Mouse (Mus musculus) liver, embryonic 15.5 days (tissue): Measurements from ENCODE around the gene Msl1. TPM values are rescaled to one million over a fixed set of nuclear protein-coding genes. Genes with fewer than 3 reads are reported as not detected.
A peak's percentile ranks its signal among the peaks of the same experiment; 100 is the strongest.

ENCODE experiments used
- ATAC-seq: fragments of 200-750 bp; cut with Nextera tagmentation; 2 replicates; pipeline ENCODE4 v1.8.0; 2017; ENCODE audit warnings: moderate number of reproducible peaks, mild to moderate bottlenecking, moderate library complexity; ENCODE audit not compliant: insufficient read depth
- H3K27ac ChIP-seq: fragments of 300-500 bp; sonication (generic); replicated peaks from 2 replicates; pipeline ENCODE4 v1.5.1; 2015; ENCODE audit warnings: mild to moderate bottlenecking, inconsistent platforms
- H3K27me3 ChIP-seq: fragments of 300-500 bp; sonication (generic); 2 replicates; pipeline ENCODE4 v1.6.1; 2015; ENCODE audit warnings: mild to moderate bottlenecking, inconsistent platforms
- H3K36me3 ChIP-seq: fragments of 300-500 bp; sonication (generic); replicated peaks from 2 replicates; pipeline ENCODE4 v1.6.1; 2015; ENCODE audit warnings: moderate library complexity, mild to moderate bottlenecking, inconsistent platforms
- H3K4me1 ChIP-seq: fragments of 300-500 bp; sonication (generic); replicated peaks from 2 replicates; pipeline ENCODE4 v1.6.1; 2015; ENCODE audit warnings: inconsistent platforms
- H3K4me2 ChIP-seq: fragments of 300-500 bp; sonication (generic); 2 replicates; pipeline ENCODE4 v1.6.1; 2015; ENCODE audit warnings: moderate library complexity, mild to moderate bottlenecking, inconsistent platforms
- H3K4me3 ChIP-seq: fragments of 300-500 bp; sonication (generic); replicated peaks from 2 replicates; pipeline ENCODE4 v1.5.1; 2015; ENCODE audit warnings: mild to moderate bottlenecking, inconsistent platforms
- H3K9ac ChIP-seq: fragments of 300-500 bp; sonication (generic); 2 replicates; pipeline ENCODE4 v1.6.1; 2015; ENCODE audit warnings: moderate library complexity, mild to moderate bottlenecking, inconsistent platforms
- H3K9me3 ChIP-seq: fragments of 300-500 bp; sonication (generic); replicated peaks from 2 replicates; pipeline ENCODE4 v1.6.1; 2016; ENCODE audit warnings: inconsistent platforms
- WGBS: fragments of 180-500 bp; shearing (Covaris S2); methylation state at CpG from one replicate; pipeline ENCODE4 v1.1.7; 2015; ENCODE audit warnings: mixed read lengths; ENCODE audit not compliant: insufficient replicate concordance; 5-methylcytosine and 5-hydroxymethylcytosine counted together
- polyA plus RNA-seq: library from polyadenylated mRNA; unstranded; fragments of >200 nt; fragmentation: Nextera tagmentation; extraction: Ambion mirVana; gene quantifications from 2 replicates; pipeline ENCODE4 v1.2.1, GENCODE M21; 2015

Msl1 gene
- polyA plus RNA-seq, result 5.2 and 5.8 TPM in 2 replicates

- Histone ChIP-seq H3K9ac (peak within 1 kb of the TSS; percentile 99), H3K27ac (peak within 1 kb of the TSS; percentile 98), H3K4me1 (peaks cover 80% of the 10 kb centered on the region), H3K4me3 (peak within 1 kb of the TSS; percentile 94), H3K4me2 (peak within 1 kb of the TSS; percentile 99), H3K36me3 (peaks cover 18% of the 10 kb centered on the region), H3K27me3 (no peaks in the 10 kb centered on the region), H3K9me3 (no peaks in the 10 kb centered on the region)
- ATAC-seq, result peak; percentile 73
- WGBS, result under 1% methylated on average over 64 of the region's 89 CpGs
Observed at GRCm38 (mm10) chr11:98795015-98795713, at the start of gene Msl1. Msl1 (plus strand) TSS chr11:98795516.

DNA sequence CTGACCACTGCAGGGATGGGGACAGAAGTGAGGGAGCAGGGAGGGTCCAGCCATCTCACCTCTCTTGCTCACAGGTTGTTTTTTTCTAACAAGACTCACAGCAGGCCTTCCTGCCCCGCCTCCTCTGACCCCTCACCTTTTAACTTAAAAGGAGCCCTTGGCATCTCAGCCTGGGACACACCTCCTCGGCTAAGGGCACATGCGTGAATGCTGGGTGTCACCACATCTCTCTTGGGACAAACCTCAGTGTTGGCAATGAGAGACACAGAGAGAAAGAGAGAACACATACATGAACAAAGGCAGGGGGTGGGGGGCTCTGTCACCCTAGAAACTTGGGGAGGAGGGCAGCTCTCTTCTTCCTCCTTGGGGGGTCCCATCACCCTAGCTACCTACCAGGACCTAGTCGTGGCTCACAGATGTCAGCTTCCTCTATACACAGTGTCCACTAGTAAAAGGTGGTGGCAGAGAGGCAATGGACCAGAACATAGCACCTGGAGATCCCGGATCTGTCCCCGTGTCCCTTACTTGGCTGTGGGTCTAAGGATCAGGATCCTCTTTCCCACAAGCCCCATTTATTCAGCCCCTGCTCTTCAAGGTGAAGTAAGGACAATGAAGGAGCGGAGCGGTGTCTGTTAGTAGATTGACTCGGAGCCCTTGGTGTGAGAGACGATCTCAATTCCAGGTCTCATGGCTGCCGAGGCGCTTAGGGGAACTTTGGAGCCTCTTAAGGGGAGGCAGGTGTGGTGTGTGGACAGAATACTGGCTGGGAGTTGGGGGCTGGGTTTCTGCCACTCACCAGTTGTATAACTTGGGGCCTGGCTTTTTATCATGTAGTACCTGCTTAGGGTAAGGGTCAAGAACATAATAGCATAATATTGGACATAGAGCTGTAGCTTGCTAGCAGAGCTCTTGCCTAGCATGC lies 49.1 kb upstream of the Msl1 start:
- Histone ChIP-seq H3K4me3 (peak overlapping the region; percentile 30; the same call in 1 of the 2 replicates), H3K4me1 (peaks cover 97% of the 10 kb centered on the region), H3K27ac (peak overlapping the region; percentile 81), H3K9me3 (no peaks in the 10 kb centered on the region), H3K36me3 (0 out of 2 replicates have a peak, but pooled peaks cover 2% of the 10 kb centered on the region), H3K27me3 (no peaks in the 10 kb centered on the region), H3K4me2 (peak overlapping the region; percentile 70), H3K9ac (0 out of 2 replicates have a peak overlapping the region, but pooled peaks have one; percentile 48)
- no peak for ATAC-seq
- 64% methylated on average over 12 of the region's 12 CpGs for WGBS

DNA sequence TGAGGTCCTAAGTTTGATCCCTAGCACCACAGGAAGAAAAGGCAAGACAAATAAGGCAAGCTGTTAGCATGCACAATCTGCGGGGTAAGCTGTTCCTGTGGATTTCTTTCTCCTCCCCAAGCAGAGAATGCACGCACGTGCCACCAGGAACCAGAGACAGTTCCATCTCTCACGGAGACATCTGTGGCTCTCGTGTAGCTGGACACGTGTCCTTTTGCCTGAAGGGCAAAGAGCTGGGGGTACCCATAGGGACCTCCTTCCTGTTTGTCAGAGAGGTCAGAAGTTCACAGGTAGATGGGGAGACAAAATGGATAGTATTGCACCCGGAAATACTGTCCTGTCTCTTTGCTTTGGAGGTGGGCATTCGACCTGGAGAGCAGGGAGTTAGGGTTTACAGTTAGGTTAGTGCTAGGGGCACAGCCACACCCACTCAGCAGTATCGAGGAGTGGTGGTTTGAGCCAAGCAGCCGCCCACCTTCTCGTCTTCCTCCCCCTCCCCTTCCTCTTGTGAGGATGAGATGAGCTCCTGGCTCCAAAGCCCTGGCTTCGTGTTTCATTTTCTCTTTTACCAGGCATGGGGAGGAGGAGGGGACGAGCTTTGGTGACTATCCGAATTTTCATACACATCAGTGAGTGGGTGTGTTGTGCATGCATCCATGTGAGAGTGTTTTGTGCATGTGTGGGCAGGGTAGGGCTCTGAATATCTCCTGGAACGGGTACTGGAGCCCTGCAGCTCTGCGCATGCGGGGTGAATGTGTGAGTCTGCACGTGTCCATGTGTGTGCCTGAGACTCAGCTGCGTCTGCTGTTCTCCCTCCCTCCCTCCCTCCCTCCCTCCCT lies 48.2 kb upstream of the Msl1 start:
- 3% methylated on average over 19 of the region's 19 CpGs for WGBS
- H3K4me3 ChIP-seq, result peak overlapping the region; percentile 30
- no peaks in the 10 kb centered on the region for H3K27me3 ChIP-seq
- peak; percentile 48 for ATAC-seq
- 0 out of 2 replicates have a peak, but pooled peaks cover 2% of the 10 kb centered on the region for H3K36me3 ChIP-seq
- H3K4me2 ChIP-seq, result peak overlapping the region; percentile 70
- no peaks in the 10 kb centered on the region for H3K9me3 ChIP-seq
- peaks cover 100% of the 10 kb centered on the region for H3K4me1 ChIP-seq
- H3K27ac ChIP-seq, result peak overlapping the region; percentile 81
- peak overlapping the region; percentile 48 for H3K9ac ChIP-seq

DNA sequence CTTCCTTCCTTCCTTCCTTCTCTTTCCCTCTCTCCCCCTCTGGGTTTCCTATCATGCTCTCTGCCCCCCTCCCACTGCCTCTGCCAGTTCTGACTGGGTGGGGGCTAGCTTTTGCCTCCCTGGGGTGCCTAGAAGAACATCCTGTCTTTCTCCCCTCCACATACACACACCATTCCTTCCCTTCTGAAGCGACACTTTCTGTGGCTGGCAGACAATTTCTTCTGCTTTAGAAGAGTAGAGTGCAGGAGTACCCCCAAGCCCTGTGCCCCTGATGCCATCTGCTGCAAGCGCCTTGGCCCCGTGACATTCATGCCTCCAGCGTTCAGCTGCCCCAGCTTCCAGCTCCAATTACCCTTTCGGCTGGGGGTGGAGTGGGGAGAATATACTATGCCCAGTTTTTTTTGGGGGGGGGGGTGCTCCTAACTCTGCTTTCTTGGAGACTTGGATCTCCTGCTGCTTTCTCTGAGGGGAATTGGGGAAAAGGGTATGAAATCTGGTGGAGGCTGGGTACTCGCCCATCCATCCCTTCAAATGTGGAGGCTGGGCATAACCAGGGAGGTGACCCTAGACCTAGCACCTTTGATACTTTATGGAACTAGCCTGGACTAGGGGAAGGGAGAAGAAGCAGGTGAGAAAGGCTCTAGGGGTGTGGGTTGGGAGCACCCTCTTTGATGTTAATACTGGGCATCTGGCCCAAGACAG lies 47.4 kb upstream of the Msl1 start:
- H3K4me1 ChIP-seq, result peaks cover 100% of the 10 kb centered on the region
- H3K27me3 ChIP-seq, result no peaks in the 10 kb centered on the region
- peak overlapping the region; percentile 79 for H3K27ac ChIP-seq
- H3K9me3 ChIP-seq, result no peaks in the 10 kb centered on the region
- 0 out of 2 replicates have a peak, but pooled peaks cover 2% of the 10 kb centered on the region for H3K36me3 ChIP-seq
- WGBS, result 26% methylated on average over 6 of the region's 6 CpGs
- H3K4me2 ChIP-seq, result peak overlapping the region; percentile 70
- H3K4me3 ChIP-seq, result no peak overlapping the region; the same call in 1 of the 2 replicates
- H3K9ac ChIP-seq, result 0 out of 2 replicates have a peak overlapping the region, but pooled peaks have one; percentile 6
- no peak for ATAC-seq

GRCm38 (mm10) chr11:98748506-98749416 lies 46.6 kb upstream of the Msl1 start:
- Histone ChIP-seq H3K27me3 (no peaks in the 10 kb centered on the region), H3K9me3 (no peaks in the 10 kb centered on the region), H3K9ac (0 out of 2 replicates have a peak overlapping the region, but pooled peaks have one; percentile 6), H3K4me2 (peak overlapping the region; percentile 70; the same call in 1 of the 2 replicates), H3K36me3 (peaks cover 8% of the 10 kb centered on the region; the same call in 1 of the 2 replicates), H3K4me3 (no peak overlapping the region), H3K27ac (peak overlapping the region; percentile 86), H3K4me1 (peaks cover 100% of the 10 kb centered on the region)
- ATAC-seq, result no peak
- WGBS, result 36% methylated on average over 15 of the region's 15 CpGs

DNA sequence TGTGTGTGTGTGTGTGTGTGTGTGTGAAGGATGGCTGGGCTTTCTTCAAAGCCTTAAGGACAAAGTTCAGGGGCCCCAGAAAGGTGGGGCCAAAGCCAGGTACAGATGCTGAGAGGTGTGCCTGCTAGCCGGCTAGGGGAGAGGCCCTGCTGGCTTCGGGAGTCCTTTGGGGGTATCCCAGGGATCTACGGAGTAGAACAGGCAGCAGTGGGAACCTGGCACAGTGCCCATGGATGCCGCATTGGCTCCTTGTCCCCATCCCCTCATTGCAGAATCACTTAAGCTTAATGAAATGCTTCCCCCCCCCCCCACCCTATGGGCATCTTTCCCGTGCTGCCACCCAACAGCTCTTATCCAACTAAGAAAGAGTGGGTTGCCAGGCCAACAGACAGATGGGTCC lies 45.6 kb upstream of the Msl1 start:
- peak overlapping the region; percentile 86; the same call in 1 of the 2 replicates for H3K27ac ChIP-seq
- H3K4me2 ChIP-seq, result no peak overlapping the region; the same call in 1 of the 2 replicates

DNA sequence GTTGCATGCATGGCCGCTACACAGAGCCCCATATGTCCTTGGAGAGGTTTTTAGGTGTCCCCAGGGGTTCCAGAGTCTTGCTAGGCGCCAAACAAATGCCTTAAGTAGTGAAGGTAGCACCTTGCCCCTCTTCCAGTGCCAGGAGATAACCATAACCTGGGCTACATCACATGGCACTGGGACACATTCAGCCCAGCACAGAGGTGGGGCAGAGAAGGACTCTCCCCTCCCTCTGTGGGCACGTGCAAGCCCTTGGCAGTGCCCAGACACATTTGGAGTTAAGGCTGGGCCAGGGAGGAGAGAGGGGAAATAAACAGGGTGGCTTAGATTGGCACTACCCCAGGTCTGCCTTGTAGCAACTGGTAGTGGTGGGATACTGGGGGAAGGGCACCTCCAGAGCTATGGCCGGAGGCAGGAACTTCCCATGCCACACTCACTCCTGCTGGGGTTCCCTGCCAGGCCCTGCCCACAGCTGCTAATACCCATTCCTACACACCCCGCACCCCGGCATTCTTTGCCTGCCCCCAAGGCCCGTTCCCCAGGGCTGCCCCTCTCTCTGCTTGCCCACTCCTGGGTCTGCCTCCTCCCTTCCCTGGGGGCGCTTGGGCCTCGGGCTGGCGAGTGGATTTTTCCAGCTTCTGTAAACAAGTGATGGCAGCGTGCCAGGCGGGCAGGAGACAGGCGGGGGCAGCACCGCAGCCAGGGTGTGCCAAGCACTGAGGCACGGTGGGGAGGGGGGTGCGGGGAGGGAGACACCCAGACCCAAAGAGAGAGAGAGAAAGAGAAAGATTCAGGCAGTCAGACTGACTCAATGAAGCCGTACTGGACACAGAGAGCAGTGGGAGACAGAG lies 44.7 kb upstream of the Msl1 start:
- Histone ChIP-seq H3K27me3 (no peaks in the 10 kb centered on the region), H3K4me1 (peaks cover 100% of the 10 kb centered on the region), H3K9me3 (no peaks in the 10 kb centered on the region), H3K4me3 (peak overlapping the region; percentile 32), H3K36me3 (peaks cover 8% of the 10 kb centered on the region; the same call in 1 of the 2 replicates), H3K27ac (peak overlapping the region; percentile 86), H3K9ac (peak overlapping the region; percentile 28; the same call in 1 of the 2 replicates), H3K4me2 (peak overlapping the region; percentile 69)
- ATAC-seq, result peak; percentile 1; the same call in 1 of the 2 replicates
- WGBS, result 30% methylated on average over 17 of the region's 17 CpGs

More for the DNA sequence above, 45.6 kb upstream of the Msl1 start:
- no peaks in the 10 kb centered on the region for H3K27me3 ChIP-seq
- H3K4me3 ChIP-seq, result no peak overlapping the region
- H3K9ac ChIP-seq, result no peak overlapping the region
- WGBS, result 67% methylated on average over 5 of the region's 5 CpGs
- no peak for ATAC-seq
- peaks cover 10% of the 10 kb centered on the region; the same call in 1 of the 2 replicates for H3K36me3 ChIP-seq
- H3K4me1 ChIP-seq, result peaks cover 100% of the 10 kb centered on the region
- no peaks in the 10 kb centered on the region for H3K9me3 ChIP-seq

GRCm38 (mm10) chr11:98751221-98751782 lies 44.0 kb upstream of the Msl1 start:
- peak overlapping the region; percentile 86 for H3K27ac ChIP-seq
- H3K4me1 ChIP-seq, result peaks cover 100% of the 10 kb centered on the region
- H3K4me2 ChIP-seq, result peak overlapping the region; percentile 69
- H3K9me3 ChIP-seq, result no peaks in the 10 kb centered on the region
- WGBS, result 6% methylated on average over 6 of the region's 6 CpGs
- peak overlapping the region; percentile 32 for H3K4me3 ChIP-seq
- ATAC-seq, result peak; percentile 82
- peak overlapping the region; percentile 31; the same call in 1 of the 2 replicates for H3K9ac ChIP-seq
- peaks cover 8% of the 10 kb centered on the region; the same call in 1 of the 2 replicates for H3K36me3 ChIP-seq
- H3K27me3 ChIP-seq, result no peaks in the 10 kb centered on the region
